Mouse (Mus musculus): ENCODE results near the gene Apof.

DNA sequence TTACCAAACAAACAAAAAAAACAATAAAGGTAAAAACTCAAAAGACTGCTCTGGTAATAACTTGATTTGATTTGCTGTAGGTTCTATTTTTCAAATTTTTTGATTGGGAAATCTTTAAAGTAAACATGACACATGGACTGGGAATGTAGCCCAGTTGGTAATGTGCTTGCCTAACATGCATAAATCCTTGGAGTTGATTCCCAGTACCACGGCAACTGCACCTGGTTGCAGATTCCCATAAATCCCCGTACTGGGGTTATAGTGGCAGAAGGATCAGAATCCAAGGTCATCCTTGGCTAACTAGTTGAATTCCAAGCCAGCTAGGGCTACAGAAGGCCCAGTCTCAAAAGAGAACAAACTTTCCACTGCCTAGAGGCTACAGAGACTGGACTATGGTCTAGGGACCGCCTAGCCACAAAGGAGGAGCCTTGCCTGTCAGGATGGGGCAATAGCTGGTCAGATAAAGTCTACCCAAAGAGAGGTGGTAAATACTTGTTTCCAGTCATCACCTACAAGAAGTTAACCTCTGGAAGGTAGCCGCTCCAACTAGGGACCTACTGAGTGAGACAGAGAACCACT lies 14.7 kb upstream of the Apof start, which contains the start of gene Apon:
- TF ChIP-seq POLR2A (IDR thresholded peaks at IDR 0.05; ENCODE audit: borderline replicate concordance, extremely low read depth, low read depth, low read length) (no peak), CTCF (IDR thresholded peaks at IDR 0.05; ENCODE audit: insufficient read depth, low read length) (no peak)

All from lung, adult 2 months (tissue).